Mouse (Mus musculus): ENCODE results near the gene Lrwd1. TPM values are rescaled to one million over a fixed set of nuclear protein-coding genes. Genes with fewer than 3 reads are reported as not detected.
A peak's percentile ranks its signal among the peaks of the same experiment; 100 is the strongest.

Gene Lrwd1
- total and polyA plus RNA-seq, 3 experiments: 52.2 to 62.1 (median 54.3) TPM

DNA sequence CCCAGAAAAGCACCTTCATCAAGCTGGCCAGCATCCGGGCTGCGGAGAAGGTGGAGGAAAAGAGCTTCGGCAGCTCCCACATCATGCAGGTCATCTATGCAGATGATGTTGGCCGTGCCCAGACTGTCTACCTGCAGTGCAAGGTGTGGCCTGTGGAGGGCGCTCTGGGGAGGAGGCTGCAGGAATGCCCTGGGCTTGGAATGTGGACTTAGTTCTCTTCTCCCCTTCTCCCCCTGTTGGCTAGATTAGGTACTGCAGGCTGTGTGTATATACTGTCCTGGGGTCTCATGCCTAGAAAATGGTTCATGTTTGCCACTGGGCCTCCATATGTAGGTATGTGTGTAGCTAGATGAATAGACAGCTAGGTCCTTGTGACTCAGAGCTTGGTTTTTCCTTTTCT is 31.4 kb downstream of the Lrwd1 start:
- TF ChIP-seq CTCF (conservative IDR thresholded peaks at IDR 0.05 in 1 of 2, IDR thresholded peaks at IDR 0.05 in 1 of 2; ENCODE audit: low read depth in 2 of 2, low read length in 2 of 2) (peak; percentile 34 to 60; a peak in 3 of 4 replicates), ZKSCAN1 (IDR thresholded peaks at IDR 0.05; ENCODE audit: borderline replicate concordance, low read depth, low read length) (no peak), USF1 (IDR thresholded peaks at IDR 0.05; ENCODE audit: low read depth, low read length) (no peak), ZNF384 (IDR thresholded peaks at IDR 0.05; ENCODE audit: low read depth, low read length) (no peak)
- Histone ChIP-seq H3K4me3 (replicated peaks in 1 of 3; ENCODE audit: low read depth in 2 of 3, low read length in 2 of 3, poor library complexity in 1 of 3) (no peak overlapping the region), H3K27me3 (replicated peaks) (peaks cover 67% of the 10 kb centered on the region), H3K36me3 (replicated peaks in 1 of 2; ENCODE audit: control insufficient read depth in 1 of 2, insufficient read depth in 1 of 2, low read length in 1 of 2) (no peaks in the 10 kb centered on the region), H3K4me1 (ENCODE audit: control insufficient read depth in 1 of 2, insufficient read depth in 2 of 2) (peaks cover 2 to 8% of the 10 kb centered on the region in 2 experiments; a peak in 3 of 4 replicates), H3K27ac (ENCODE audit: insufficient read depth, low read depth) (no peak overlapping the region), H3K4me2 (ENCODE audit: insufficient read depth, low read depth, poor library complexity, severe bottlenecking) (no peak overlapping the region), H3K79me2 (replicated peaks; ENCODE audit: control insufficient read depth, extremely low read depth, insufficient read depth, poor library complexity, severe bottlenecking) (no peaks in the 10 kb centered on the region), H3K9ac (ENCODE audit: insufficient read depth, low read depth) (no peak overlapping the region), H3K9me3 (replicated peaks; ENCODE audit: low read length) (peaks cover 9% of the 10 kb centered on the region)
- in situ Hi-C loops (cut with MboI; ENCODE audit: low pct_ligation_motif_present, low pct_unique_long_range_greater_than_20kb, low sequenced_read_pairs) (no loop called here), dilution Hi-C loops (cut with MboI; ENCODE audit: extremely low pct_ligation_motif_present, extremely low pct_unique_long_range_greater_than_20kb, low sequenced_read_pairs) (no loop called here)
- DNase-seq (ENCODE audit: extremely low read depth): peak; percentile 37

- H3K9me3 ChIP-seq (replicated peaks; ENCODE audit: low read length): peaks cover 9% of the 10 kb centered on the region
- no peak overlapping the region for H3K4me2 ChIP-seq (ENCODE audit: insufficient read depth, low read depth, poor library complexity, severe bottlenecking)
- no peak overlapping the region for H3K27ac ChIP-seq (ENCODE audit: insufficient read depth, low read depth)
- H3K27me3 ChIP-seq (replicated peaks): peaks cover 70% of the 10 kb centered on the region
- no peak overlapping the region for H3K4me3 ChIP-seq (replicated peaks in 1 of 3; ENCODE audit: low read depth in 2 of 3, low read length in 2 of 3, poor library complexity in 1 of 3)
- H3K9ac ChIP-seq (ENCODE audit: insufficient read depth, low read depth): no peak overlapping the region
- H3K36me3 ChIP-seq (replicated peaks in 1 of 2; ENCODE audit: control insufficient read depth in 1 of 2, insufficient read depth in 1 of 2, low read length in 1 of 2): no peaks in the 10 kb centered on the region
- no peak for TF ChIP-seq USF2 (conservative IDR thresholded peaks at IDR 0.05; ENCODE audit: low read depth, low read length)
- no peak for TF ChIP-seq HCFC1 (IDR thresholded peaks at IDR 0.05; ENCODE audit: low read depth, low read length)
- peak; percentile 58; the same call in 1 of the 2 replicates for TF ChIP-seq MAX (IDR thresholded peaks at IDR 0.05; ENCODE audit: low read length)
- no peak for TF ChIP-seq MAZ (IDR thresholded peaks at IDR 0.05; ENCODE audit: low read depth, low read length)
- peak; percentile 13 for TF ChIP-seq RAD21 (IDR thresholded peaks at IDR 0.05; ENCODE audit: low read depth, low read length)
- no peak for TF ChIP-seq ZKSCAN1 (IDR thresholded peaks at IDR 0.05; ENCODE audit: borderline replicate concordance, low read depth, low read length)
- TF ChIP-seq NRF1 (IDR thresholded peaks at IDR 0.05; ENCODE audit: low read depth, low read length): peak; percentile 64
- no peak for TF ChIP-seq GABPA (IDR thresholded peaks at IDR 0.05; ENCODE audit: insufficient replicate concordance, low read depth, low read length)
- TF ChIP-seq PAX5 (IDR thresholded peaks at IDR 0.05; ENCODE audit: low read length): no peak
- peak; percentile 61 for TF ChIP-seq SMC3 (IDR thresholded peaks at IDR 0.05; ENCODE audit: low read depth, low read length)
- peak; percentile 97 for TF ChIP-seq BHLHE40 (IDR thresholded peaks at IDR 0.05; ENCODE audit: low read depth, low read length)
- no peak for TF ChIP-seq ELF1 (IDR thresholded peaks at IDR 0.05; ENCODE audit: low read depth, low read length)
- TF ChIP-seq CTCF (conservative IDR thresholded peaks at IDR 0.05 in 1 of 2, IDR thresholded peaks at IDR 0.05 in 1 of 2; ENCODE audit: low read depth in 2 of 2, low read length in 2 of 2): peak; percentile 17 to 62; a peak in 2 of 4 replicates
- in situ Hi-C loops (cut with MboI; ENCODE audit: low pct_ligation_motif_present, low pct_unique_long_range_greater_than_20kb, low sequenced_read_pairs) (no loop called here), dilution Hi-C loops (cut with MboI; ENCODE audit: extremely low pct_ligation_motif_present, extremely low pct_unique_long_range_greater_than_20kb, low sequenced_read_pairs) (no loop called here)
- H3K79me2 ChIP-seq (replicated peaks; ENCODE audit: control insufficient read depth, extremely low read depth, insufficient read depth, poor library complexity, severe bottlenecking): no peaks in the 10 kb centered on the region
- no peaks in the 10 kb centered on the region for H3K4me1 ChIP-seq (ENCODE audit: control insufficient read depth in 1 of 2, insufficient read depth in 2 of 2)
- DNase-seq (ENCODE audit: extremely low read depth): no peak
These were observed 33.6 kb downstream of the Lrwd1 start for GRCm38 (mm10) chr5:136102099-136102820.
